Mouse (Mus musculus) heart, adult 2 months (tissue): Measurements from ENCODE around the gene Runx3. TPM values are rescaled to one million over a fixed set of nuclear protein-coding genes. Genes with fewer than 3 reads are reported as not detected.

Source experiments
- DNase-seq, 2 experiments: peaks; one replicate each; pipeline ENCODE4 v3.0.0; 2021
- H3K27ac ChIP-seq: fragments of 200-600 bp; 2 replicates; pipeline ENCODE4 v1.8.1; 2022
- H3K27me3 ChIP-seq: fragments of 200-500 bp; 2 replicates; pipeline ENCODE4 v1.6.1; 2012; ENCODE audit warnings: mild to moderate bottlenecking, low read length, inconsistent platforms, mixed read lengths; ENCODE audit not compliant: control insufficient read depth, insufficient read depth
- H3K36me3 ChIP-seq: fragments of 200-500 bp; 2 replicates; pipeline ENCODE4 v1.6.1; 2012; ENCODE audit warnings: low read length, inconsistent platforms; ENCODE audit not compliant: control insufficient read depth, insufficient read depth
- H3K4me1 ChIP-seq: fragments of 200-500 bp; 2 replicates; pipeline ENCODE4 v1.6.1; 2011; ENCODE audit warnings: low read length; ENCODE audit not compliant: control insufficient read depth, insufficient read depth
- H3K4me3 ChIP-seq: fragments of 200-600 bp; 2 replicates; pipeline ENCODE4 v1.8.1; 2022
- H3K79me2 ChIP-seq: fragments of 200-500 bp; replicated peaks from 2 replicates; pipeline ENCODE4 v1.6.1; 2012; ENCODE audit warnings: mild to moderate bottlenecking, inconsistent platforms, low read length, moderate library complexity, mixed read lengths; ENCODE audit not compliant: control insufficient read depth, insufficient read depth
- H3K9ac ChIP-seq: fragments of 200-500 bp; 2 replicates; pipeline ENCODE4 v1.6.1; 2012; ENCODE audit warnings: low read depth, mild to moderate bottlenecking, control low read depth, inconsistent platforms, low read length, mixed read lengths
- CTCF ChIP-seq: fragments of 200-600 bp; IDR thresholded peaks from 2 replicates; pipeline ENCODE4 v1.8.1; 2022; ENCODE audit warnings: antibody characterized with exemption, mild to moderate bottlenecking, moderate library complexity
- EP300 ChIP-seq: fragments of 200-500 bp; IDR thresholded peaks from 2 replicates; pipeline ENCODE4 v1.6.1; 2011; ENCODE audit warnings: low read depth, low read length, control low read depth; ENCODE audit not compliant: insufficient read depth
- POLR2A ChIP-seq: fragments of 200-500 bp; IDR thresholded peaks from 2 replicates; pipeline ENCODE4 v1.6.1; 2011; ENCODE audit warnings: mild to moderate bottlenecking, low read depth, low read length, control low read depth; ENCODE audit not compliant: insufficient read depth
- WGBS: fragments of 180-500 bp; shearing (Covaris S2); methylation state at CpG from one replicate; pipeline ENCODE4 v1.1.7; 2018; 5-methylcytosine and 5-hydroxymethylcytosine counted together
- intact Hi-C: fragments of 180-260 bp; cut with DNase I; formaldehyde crosslinking; loops from one replicate; pipeline ENCODE4 v1.15.1; 2025
- polyA plus RNA-seq: library from polyadenylated mRNA; depleted of rRNA; stranded (reverse); fragments of >200 nt; gene quantifications from 2 replicates; pipeline ENCODE4 v1.2.3, GENCODE M21; 2012
- total RNA-seq, 2 experiments: library from RNA; stranded (reverse); gene quantifications; 2 replicates each; pipeline ENCODE4 v1.2.3; 2021

Gene Runx3
- total and polyA plus RNA-seq, 3 experiments: 0.39 to 1.2 (median 0.97) TPM

DNA sequence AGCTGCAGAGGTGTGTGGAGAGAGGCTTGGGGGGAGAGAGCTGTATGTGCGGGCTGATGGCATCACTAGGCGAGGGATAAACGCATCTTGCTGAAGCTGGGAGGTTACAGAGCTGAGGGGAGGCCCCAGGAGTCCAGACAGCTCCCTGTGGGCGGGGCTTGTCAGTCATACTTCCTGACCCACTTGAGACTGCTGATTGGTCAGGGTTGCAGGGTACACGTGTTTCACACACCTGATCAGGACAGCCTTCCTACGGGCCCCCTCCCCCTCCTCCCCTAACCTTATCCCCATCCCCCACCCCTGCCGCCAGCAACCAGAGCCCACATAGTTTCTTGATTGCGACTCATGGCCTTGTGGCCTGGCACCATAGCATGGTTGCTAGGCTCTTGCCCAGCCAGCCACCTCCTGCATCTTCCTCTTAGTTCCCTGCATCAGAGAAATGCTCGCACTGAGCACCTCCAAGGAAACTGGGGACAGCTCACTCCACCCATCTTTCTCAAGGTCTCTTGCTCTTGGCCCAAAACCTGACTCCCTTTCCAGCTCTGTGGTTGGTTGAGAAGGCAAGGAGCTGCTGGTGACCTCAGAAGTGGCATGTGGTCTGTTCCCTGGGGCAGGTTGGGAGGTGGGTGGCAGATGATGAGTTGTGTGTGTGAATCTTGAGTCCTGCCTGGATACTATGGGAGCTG lies 38.4 kb downstream of the Runx3 start:
- H3K4me3 ChIP-seq: no peak overlapping the region
- no peak overlapping the region for H3K9ac ChIP-seq
- no peak for TF ChIP-seq POLR2A
- TF ChIP-seq EP300: no peak
- no peak for TF ChIP-seq CTCF
- H3K27me3 ChIP-seq: peaks cover 25% of the 10 kb centered on the region
- H3K79me2 ChIP-seq: no peaks in the 10 kb centered on the region
- no peaks in the 10 kb centered on the region for H3K4me1 ChIP-seq
- 22% methylated on average over 9 of the region's 9 CpGs for WGBS
- no peak for DNase-seq
- no peak overlapping the region for H3K27ac ChIP-seq
- intact Hi-C loops: loop anchor here (2.0 kb wide), 1 partner anchor 46 kb away; no protein-coding TSS in a partner anchor
- H3K36me3 ChIP-seq: no peaks in the 10 kb centered on the region

DNA sequence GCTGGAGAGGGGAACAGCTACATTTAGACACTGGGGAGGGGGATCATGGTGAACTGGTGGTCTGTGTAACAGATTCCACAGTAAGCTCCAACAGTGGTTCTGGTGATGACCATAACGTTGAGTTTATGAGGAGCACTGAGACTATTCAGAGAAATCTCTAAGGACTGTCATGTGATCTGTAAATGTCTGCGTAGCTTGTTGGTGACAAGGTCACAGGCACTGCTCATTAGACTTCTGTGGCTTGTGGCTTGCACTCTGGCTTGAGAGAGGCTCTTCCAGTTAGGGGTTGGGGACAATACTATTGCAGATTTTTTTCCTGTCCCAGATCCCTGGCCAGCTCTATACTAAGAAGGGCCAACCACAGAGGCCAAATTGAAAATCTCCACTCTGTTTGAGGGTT lies 39.2 kb downstream of the Runx3 start:
- H3K79me2 ChIP-seq: no peaks in the 10 kb centered on the region
- H3K9ac ChIP-seq: no peak overlapping the region
- intact Hi-C loops: loop anchor here (2.0 kb wide), 1 partner anchor 45 kb away; no protein-coding TSS in a partner anchor
- WGBS: 48% methylated on average over 2 of the region's 2 CpGs
- H3K27me3 ChIP-seq: peaks cover 23% of the 10 kb centered on the region
- no peaks in the 10 kb centered on the region for H3K4me1 ChIP-seq
- H3K36me3 ChIP-seq: no peaks in the 10 kb centered on the region
- TF ChIP-seq EP300 (no peak), CTCF (no peak), POLR2A (no peak)
- no peak for DNase-seq
- H3K4me3 ChIP-seq: no peak overlapping the region
- H3K27ac ChIP-seq: no peak overlapping the region

GRCm38 (mm10) chr4:135160168-135160567 lies 39.7 kb downstream of the Runx3 start:
- Histone ChIP-seq H3K79me2 (no peaks in the 10 kb centered on the region), H3K9ac (no peak overlapping the region), H3K4me1 (no peaks in the 10 kb centered on the region), H3K27ac (no peak overlapping the region), H3K4me3 (no peak overlapping the region), H3K27me3 (peaks cover 18% of the 10 kb centered on the region), H3K36me3 (no peaks in the 10 kb centered on the region)
- WGBS: 80% methylated on average over 3 of the region's 3 CpGs
- DNase-seq: no peak
- no peak for TF ChIP-seq CTCF
- no peak for TF ChIP-seq POLR2A
- no peak for TF ChIP-seq EP300
- intact Hi-C loops: no loop called here

GRCm38 (mm10) chr4:135161441-135161840 lies 41.0 kb downstream of the Runx3 start:
- no peak for DNase-seq
- no peak for TF ChIP-seq POLR2A
- TF ChIP-seq EP300: no peak
- no peak for TF ChIP-seq CTCF
- Histone ChIP-seq H3K4me1 (no peaks in the 10 kb centered on the region), H3K79me2 (no peaks in the 10 kb centered on the region), H3K36me3 (no peaks in the 10 kb centered on the region), H3K4me3 (no peak overlapping the region), H3K27me3 (peaks cover 11% of the 10 kb centered on the region), H3K27ac (no peak overlapping the region), H3K9ac (no peak overlapping the region)
- intact Hi-C loops: no loop called here
- WGBS: 66% methylated on average over 11 of the region's 11 CpGs

- no peak for TF ChIP-seq POLR2A
- intact Hi-C loops: no loop called here
- Histone ChIP-seq H3K9ac (no peak overlapping the region), H3K36me3 (no peaks in the 10 kb centered on the region), H3K27ac (no peak overlapping the region), H3K4me3 (no peak overlapping the region), H3K4me1 (no peaks in the 10 kb centered on the region), H3K27me3 (peaks cover 3% of the 10 kb centered on the region; the same call in 1 of the 2 replicates), H3K79me2 (no peaks in the 10 kb centered on the region)
- WGBS: 67% methylated on average over 6 of the region's 6 CpGs
- DNase-seq: no peak
These were observed 45.3 kb downstream of the Runx3 start for GRCm38 (mm10) chr4:135165761-135166160.

DNA sequence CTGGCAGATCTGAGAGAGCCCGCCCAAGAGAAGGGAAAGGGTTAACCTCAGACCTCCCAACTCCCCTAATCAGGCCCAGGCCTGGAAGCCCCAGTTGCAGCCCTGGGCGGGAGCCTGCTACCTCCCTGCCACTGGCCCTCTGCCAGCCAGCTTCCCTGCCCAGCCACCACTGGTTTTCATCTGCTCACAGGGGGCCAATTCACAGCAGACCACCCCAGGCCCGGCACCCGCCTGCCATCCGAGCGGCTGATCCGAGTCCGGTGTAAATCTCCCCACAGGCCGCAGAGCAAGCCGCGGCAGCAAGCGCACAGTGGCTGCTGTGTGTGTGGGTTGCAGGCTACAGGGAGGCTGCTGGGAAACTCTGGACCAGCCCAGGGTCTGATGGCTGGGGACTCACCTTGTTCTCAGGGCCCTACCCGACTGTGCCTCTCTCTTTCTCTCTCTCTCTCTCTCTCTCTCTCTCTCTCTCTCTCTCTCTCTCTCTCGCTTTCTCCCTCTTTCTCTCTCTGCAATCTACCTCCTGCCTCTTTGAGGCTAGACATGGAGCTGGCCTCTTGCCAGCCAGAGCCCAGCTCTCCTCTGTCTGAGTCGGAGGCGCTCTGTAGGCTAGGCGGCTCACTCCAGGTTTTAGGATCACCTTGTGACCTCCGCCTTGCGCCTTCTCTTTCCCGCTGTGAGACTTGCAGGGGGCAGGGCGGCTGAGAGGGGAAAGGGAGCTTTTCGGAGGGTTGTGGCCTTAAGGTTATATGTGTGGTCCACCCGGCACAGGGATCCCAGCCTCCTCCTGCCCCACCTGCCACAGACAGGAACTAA lies 46.2 kb downstream of the Runx3 start:
- intact Hi-C loops: no loop called here
- Histone ChIP-seq H3K4me3 (no peak overlapping the region), H3K27me3 (peaks cover 3% of the 10 kb centered on the region; the same call in 1 of the 2 replicates), H3K27ac (no peak overlapping the region), H3K36me3 (no peaks in the 10 kb centered on the region), H3K9ac (no peak overlapping the region), H3K4me1 (no peaks in the 10 kb centered on the region), H3K79me2 (no peaks in the 10 kb centered on the region)
- WGBS: 20% methylated on average over 23 of the region's 23 CpGs
- no peak for DNase-seq
- TF ChIP-seq EP300 (no peak), CTCF (no peak), POLR2A (no peak)
